Mouse (Mus musculus): ENCODE measurements at regions not wholly inside any gene's neighbourhood (a gene's known extent, or its start where the extent isn't known, plus 50 kb on each side); places are given as distances from the start of the nearest gene placed in this dataset.
"Not testable (repeated sequence)": the region's sequence is repeated elsewhere in the genome, so short reads cannot be mapped to it uniquely, and the experiment has no call there.

GRCm38 (mm10) chr12:36933118-36933610, 175.2 kb upstream of the Meox2 start:
- no peak for DNase-seq (ENCODE audit: low spot score in 2 of 2)

GRCm38 (mm10) chr12:36943903-36944302, 164.4 kb upstream of the Meox2 start:
- no peak for DNase-seq (ENCODE audit: low spot score in 2 of 2)

GRCm38 (mm10) chr12:36945964-36946363, 162.4 kb upstream of the Meox2 start:
- DNase-seq (ENCODE audit: low spot score in 2 of 2), result peak; percentile 4 to 29

GRCm38 (mm10) chr12:36947902-36948301, 160.4 kb upstream of the Meox2 start:
- DNase-seq (ENCODE audit: low spot score in 2 of 2), result no peak

- DNase-seq (ENCODE audit: low spot score in 2 of 2), result no peak
These were observed 159.1 kb upstream of the Meox2 start for GRCm38 (mm10) chr12:36949096-36949738.

- DNase-seq (ENCODE audit: low spot score in 2 of 2), result no peak
These were observed 133.8 kb upstream of the Meox2 start for GRCm38 (mm10) chr12:36974432-36975094.

- no peak for DNase-seq (ENCODE audit: low spot score in 2 of 2)
These were observed 131.2 kb upstream of the Meox2 start for GRCm38 (mm10) chr12:36977141-36977540.

GRCm38 (mm10) chr12:36991135-36991534, 117.2 kb upstream of the Meox2 start:
- DNase-seq (ENCODE audit: low spot score in 2 of 2), result no peak

GRCm38 (mm10) chr12:36991970-36992369, 116.4 kb upstream of the Meox2 start:
- no peak for DNase-seq (ENCODE audit: low spot score in 2 of 2)

- DNase-seq (ENCODE audit: low spot score in 2 of 2), result no peak
These were observed 106.9 kb upstream of the Meox2 start for GRCm38 (mm10) chr12:37001401-37001800.

- no peak for DNase-seq (ENCODE audit: low spot score in 2 of 2)
These were observed 103.1 kb upstream of the Meox2 start for GRCm38 (mm10) chr12:37005262-37005661.

- DNase-seq (ENCODE audit: low spot score in 2 of 2), result no peak
These were observed 98.0 kb upstream of the Meox2 start for GRCm38 (mm10) chr12:37010306-37010705.

GRCm38 (mm10) chr12:37014401-37014800, 93.9 kb upstream of the Meox2 start:
- DNase-seq (ENCODE audit: low spot score in 2 of 2), result no peak

GRCm38 (mm10) chr12:37014945-37015344, 93.4 kb upstream of the Meox2 start:
- DNase-seq (ENCODE audit: low spot score in 2 of 2), result not testable (repeated sequence)

GRCm38 (mm10) chr12:37015474-37016248, 92.7 kb upstream of the Meox2 start:
- no peak for DNase-seq (ENCODE audit: low spot score in 2 of 2)

GRCm38 (mm10) chr12:37047191-37047590, 61.1 kb upstream of the Meox2 start:
- no peak for DNase-seq (ENCODE audit: low spot score in 2 of 2)

GRCm38 (mm10) chr12:37050596-37050995, 57.7 kb upstream of the Meox2 start:
- DNase-seq (ENCODE audit: low spot score in 2 of 2), result no peak

GRCm38 (mm10) chr12:37057411-37057810, 50.9 kb upstream of the Meox2 start:
- DNase-seq (ENCODE audit: low spot score in 2 of 2), result no peak
